Mouse (Mus musculus): ENCODE results near the gene Gdpd4.

DNA sequence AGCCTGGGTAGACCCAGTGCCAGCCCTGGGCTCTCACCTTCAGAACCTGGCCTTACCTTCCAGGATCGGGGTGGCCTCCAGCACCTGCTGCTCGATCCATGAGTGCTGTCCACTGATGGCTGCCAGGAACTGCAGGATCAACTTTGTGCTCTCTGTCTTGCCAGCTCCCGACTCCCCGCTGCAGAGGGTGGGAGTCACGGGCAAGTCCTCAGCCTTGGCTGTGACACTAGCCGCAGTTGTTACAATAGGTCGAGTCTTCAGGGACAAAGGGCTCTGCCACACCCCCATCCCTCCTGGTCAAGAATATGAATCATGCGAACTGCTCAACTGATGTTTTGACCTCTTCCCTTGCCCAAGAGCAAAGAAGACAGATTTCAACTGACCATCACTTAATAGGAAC, 177.8 kb downstream of the Gdpd4 start:
- TF ChIP-seq CTCF (IDR thresholded peaks at IDR 0.05 in 2 of 3, conservative IDR thresholded peaks at IDR 0.05 in 1 of 3; ENCODE audit: control insufficient read depth in 1 of 3, insufficient read depth in 1 of 3, low read depth in 2 of 3, low read length in 3 of 3, poor library complexity in 1 of 3, severe bottlenecking in 1 of 3) (no peak), CHD1 (IDR thresholded peaks at IDR 0.05; ENCODE audit: low read depth, low read length) (no peak), MEF2A (IDR thresholded peaks at IDR 0.05; ENCODE audit: extremely low read depth, insufficient replicate concordance, low read depth, low read length, poor library complexity, severe bottlenecking) (no peak), POLR2A (IDR thresholded peaks at IDR 0.05; ENCODE audit: control insufficient read depth in 1 of 2, insufficient read depth in 1 of 2, low read depth in 1 of 2, low read length in 2 of 2, poor library complexity in 1 of 2) (no peak), SIN3A (IDR thresholded peaks at IDR 0.05; ENCODE audit: low read length) (no peak)
